Mouse (Mus musculus) bone marrow, adult 2 months (tissue): Measurements from ENCODE around the gene Fam214a.

Experiments used
- CTCF ChIP-seq: fragments of 200-500 bp; IDR thresholded peaks from 2 replicates; pipeline ENCODE4 v1.5.1; 2011; ENCODE audit warnings: low read length, control low read depth; ENCODE audit not compliant: control insufficient read depth, insufficient read depth
- POLR2A ChIP-seq: fragments of 200-500 bp; IDR thresholded peaks from 2 replicates; pipeline ENCODE4 v1.6.1; 2011; ENCODE audit warnings: low read depth, mild to moderate bottlenecking, control low read depth, low read length, borderline replicate concordance; ENCODE audit not compliant: control insufficient read depth

DNA sequence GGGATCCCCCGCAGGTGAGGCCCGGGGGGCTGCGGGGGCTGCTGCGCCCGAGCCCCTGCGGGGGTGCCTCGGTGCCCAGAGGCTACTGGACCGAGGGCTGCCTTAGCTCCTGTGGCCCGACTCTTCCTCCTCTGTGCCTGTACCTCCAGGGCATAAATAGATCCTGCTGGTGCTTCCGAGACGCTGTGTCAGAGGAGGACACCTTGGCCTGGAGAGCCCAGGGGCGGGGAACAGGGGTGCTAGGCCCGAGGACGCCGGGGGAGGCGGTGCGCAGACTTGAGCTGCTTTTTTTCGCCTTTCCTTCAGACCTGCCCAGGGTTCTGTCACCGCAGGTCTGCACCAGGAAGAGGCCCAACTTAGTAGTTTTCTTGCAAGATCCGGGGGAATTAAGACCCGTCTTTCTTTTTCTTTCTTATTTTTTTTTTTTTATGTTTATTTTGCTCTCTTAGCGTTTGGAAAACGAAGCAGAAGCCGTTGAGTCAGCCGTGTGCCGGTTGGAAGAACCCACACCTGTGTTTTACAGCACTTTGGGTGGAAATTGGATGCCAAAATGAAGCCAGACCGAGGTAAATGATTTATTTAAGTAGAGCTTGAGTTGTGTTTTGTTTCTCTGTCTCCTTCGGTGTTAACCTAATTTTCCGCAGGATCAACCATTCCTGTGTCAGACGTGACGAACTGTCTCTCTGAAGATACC is 728 bp downstream of the Fam214a start:
- TF ChIP-seq CTCF: no peak; the same call in 1 of the 2 replicates
- TF ChIP-seq POLR2A: peak; percentile 17; the same call in 1 of the 2 replicates
